Mouse (Mus musculus) retina, postnatal 1 day (tissue): ENCODE results near the gene Phgr1.

ENCODE experiments used
- DNase-seq: peaks from one replicate; pipeline ENCODE4 v3.0.0-alpha.2; 2012

The Phgr1 gene

DNA sequence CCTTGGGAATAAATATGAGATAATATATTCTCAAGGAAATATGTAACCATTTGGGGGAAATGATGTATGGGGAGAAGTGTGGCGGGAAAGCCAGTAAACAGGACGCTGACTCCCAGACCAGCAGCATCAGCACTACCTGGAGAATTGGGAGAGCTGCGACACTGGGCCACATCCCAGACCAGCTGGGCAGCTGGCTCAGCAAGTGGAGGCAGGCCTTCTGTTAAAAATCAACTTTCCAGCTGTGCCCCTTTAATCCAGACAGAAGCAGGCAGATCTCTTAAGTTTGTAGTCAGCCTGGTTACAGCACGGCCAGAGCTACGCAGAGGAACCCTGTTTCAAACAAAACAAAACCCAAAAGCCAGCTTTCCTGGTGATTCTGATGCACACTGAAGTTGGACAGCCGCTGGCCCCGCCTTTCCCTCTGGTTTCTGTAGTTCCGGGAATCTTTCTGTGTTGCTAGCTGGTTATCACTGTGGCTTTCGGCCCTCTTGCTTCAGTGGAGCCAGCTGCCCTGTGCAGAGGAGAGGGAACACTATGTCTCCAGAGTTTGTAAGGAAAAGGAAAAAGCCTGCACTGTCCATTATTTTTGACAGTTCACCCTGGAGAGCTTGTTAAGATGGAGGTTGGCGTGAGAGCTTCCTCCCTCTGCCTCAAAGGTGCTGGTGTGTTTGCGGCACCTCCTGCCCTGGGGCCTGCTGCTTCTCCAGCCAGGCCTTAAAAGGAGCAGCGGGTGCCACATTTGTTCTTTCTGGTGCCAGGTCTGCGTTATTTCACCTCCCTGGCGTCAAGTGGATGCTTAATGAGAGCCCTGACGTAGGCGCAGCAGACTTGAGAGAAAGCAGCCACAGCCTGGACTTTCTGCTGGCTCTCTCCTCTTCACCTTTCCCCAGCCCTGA lies 20.4 kb upstream of the Phgr1 start:
- no peak for DNase-seq

DNA sequence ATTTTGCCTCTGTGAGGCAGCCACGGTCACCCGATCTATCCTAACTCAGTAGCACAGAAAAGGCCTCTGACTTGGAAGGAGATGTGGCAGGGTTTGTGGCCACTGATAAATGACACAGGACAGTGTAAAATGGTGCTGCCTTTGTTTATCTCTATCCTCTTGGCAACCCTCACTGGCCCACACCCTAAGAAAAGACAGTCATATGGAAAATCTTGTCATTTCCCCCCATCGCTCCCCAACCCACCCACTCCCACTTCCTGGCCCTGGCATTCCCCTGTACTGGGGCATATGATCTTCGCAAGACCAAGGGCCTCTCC lies 19.8 kb upstream of the Phgr1 start:
- no peak for DNase-seq

DNA sequence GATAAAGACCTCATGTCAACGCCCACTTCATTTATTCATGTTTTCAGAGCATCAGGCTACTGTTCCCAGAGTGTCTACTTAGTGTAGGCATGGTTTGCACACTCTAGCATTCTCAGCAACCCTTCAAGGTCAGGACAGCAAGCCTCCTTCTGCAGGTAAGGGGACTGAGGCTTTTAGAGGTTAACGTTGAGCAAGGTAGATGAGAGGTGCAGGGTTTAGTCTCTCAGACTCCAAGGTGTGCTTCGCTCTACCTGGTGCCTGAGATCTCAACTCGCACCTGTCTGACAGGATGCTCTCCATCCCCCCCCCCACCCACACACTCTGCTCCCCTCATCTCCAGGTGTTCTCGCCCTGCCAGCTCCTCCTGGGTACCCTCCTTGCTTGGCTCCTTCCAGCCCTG lies 18.4 kb upstream of the Phgr1 start:
- no peak for DNase-seq

DNA sequence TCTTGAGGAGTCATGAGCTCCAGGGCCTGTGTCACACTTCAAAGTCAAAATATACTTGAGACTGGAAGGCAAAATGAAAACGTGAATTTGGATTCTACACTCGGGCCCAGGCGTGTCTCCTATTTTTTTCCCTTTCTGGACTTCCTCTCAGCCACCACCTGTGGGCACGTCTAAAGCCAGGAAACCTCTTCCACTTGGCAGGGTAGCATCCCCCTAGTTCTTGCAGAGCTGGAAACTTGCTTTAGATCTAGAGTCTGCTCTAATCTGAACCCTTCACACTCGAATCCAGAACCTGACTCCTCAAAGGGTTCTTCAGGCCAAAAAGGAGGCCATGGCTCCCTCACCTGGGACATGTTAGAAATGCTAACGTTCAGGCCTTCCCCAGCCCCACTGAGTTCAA lies 17.2 kb upstream of the Phgr1 start:
- no peak for DNase-seq

DNA sequence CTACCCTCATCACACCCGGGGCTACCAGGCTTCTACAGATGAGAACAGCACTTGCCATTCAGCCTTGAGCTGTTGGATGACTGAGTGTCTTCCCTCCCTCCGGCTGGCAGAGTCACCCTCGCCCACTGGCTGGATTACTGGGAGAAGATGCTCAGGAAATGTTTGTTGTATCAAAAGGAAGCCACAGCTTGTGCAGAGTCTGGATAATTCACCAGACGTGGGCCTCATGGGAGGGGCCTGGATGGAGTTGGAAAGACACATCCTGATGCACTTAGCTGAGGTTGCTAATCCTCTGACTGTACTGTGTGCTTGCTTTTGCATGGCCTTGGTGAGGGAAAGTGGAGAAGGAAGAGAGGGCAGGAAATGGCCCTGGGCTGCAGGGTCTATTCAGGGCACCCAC lies 16.5 kb upstream of the Phgr1 start:
- DNase-seq = no peak

DNA sequence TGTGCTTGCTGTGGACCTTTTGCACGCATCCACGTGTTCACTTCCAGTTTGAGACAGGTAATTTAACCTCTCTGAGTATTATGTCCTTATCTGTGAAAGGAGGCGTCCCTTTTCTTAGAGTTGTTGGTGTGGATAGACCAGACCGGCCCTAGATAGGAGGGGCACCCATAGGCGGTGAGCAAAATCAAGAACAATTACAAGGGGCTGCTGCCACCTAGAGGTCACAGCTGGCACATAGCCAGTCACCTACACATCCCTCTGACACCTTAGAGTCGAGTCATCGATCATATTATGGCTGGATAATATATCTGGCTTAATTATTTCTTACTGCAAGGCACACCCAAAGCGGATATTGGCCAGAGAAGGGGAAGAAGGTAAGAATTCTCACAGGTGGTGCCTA lies 12.7 kb upstream of the Phgr1 start:
- peak; percentile 75 for DNase-seq

DNA sequence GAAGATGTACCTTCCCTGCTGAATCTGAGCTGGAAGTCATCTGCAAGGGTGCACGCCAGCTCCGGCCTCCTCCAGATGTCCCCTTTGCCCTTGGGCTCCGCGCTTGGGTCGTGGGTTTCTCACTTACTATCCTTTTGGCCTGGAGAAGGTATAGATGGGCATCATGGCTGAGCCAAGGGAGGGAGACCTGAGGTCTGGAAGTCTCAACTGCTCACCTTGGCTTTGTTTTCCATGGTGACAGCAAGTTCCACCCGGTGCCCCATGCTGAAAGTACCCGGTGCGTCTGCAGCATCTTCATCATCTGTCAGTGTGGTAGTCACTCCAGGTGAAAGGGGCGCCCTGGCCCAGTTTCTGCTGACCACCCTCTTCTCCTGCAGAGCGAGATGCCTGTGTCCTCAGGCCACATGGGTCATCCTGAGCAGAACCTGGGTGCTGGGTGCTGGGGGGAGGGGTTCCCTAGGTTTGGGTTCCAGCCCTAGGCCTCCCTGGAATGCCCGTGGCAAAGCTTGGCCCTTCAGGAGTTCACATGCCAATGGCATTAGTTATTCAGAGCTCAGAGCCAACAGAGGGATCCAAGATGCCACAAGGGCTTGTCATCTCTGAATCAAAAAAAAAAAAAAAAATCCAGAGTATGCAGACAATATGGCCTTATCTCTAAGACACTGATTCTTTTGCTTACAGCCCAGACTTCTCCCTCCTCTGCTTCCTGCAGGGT lies 12.1 kb upstream of the Phgr1 start:
- DNase-seq = no peak

DNA sequence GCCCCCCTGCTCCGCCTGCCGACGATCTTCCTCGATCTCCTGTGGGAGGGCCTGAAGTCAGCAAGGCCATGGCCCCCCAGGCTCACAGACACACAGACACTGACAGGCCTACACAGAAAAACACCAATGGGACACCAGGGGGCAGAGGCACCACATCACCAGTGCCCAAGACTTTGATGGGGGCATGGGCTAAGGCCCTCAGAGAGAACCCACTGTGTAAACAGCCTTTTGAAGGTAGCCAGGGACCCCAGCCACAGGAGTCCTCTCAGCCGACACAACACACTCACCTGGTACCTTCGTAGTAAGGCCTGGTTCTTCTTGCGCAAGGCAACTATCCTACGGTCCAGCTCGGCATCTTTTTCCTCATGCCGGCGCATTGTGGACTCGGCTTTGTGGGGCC lies 11.2 kb upstream of the Phgr1 start:
- DNase-seq = no peak

DNA sequence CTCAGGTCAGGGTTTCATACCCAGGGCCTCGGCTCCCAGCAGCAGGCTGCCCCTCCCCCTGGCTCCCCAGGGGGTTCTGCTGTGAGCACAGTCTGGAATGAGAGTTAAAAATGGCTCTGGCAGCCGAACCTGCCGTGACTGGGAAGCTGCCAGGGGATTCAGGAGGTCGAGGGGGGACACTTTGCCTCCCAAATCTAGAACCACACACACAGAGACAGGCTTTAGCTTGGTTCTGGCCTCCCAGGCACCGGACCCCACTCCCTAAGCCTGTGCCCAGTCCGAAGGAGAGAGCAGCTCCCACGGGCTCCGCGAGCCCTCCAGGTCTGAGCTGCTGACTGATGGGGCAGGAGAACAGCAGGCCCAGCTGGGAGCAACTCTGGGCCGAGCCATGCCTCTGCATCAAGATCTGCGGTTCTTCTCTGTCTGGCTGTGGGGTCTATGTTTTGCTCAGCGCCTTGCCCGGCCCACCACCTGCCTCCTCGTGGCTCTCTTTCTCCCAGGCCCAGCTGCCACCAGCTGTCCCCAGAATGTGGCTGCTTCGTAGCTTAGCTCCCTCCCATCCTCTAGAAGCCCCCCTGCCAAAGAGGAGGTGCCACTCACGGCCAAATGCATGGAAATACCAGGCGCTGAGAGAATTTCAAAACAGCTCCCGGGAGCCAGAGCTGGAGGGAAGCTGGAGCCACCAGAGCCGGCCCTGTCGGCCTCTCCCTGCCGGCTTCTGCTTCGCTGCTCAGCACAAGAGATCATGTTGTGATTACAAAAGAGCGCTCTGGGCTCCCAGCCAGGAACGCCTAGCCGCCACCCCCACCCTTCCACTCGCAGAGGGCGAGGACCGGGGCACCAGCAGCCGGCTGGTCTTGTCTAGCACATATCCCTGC lies 10.4 kb upstream of the Phgr1 start, which contains the start of gene Ccdc9b:
Gene Ccdc9b, minus strand, starts transcription at position 756 of the 878 bp plus-strand sequence.
- DNase-seq = peak; percentile 94

DNA sequence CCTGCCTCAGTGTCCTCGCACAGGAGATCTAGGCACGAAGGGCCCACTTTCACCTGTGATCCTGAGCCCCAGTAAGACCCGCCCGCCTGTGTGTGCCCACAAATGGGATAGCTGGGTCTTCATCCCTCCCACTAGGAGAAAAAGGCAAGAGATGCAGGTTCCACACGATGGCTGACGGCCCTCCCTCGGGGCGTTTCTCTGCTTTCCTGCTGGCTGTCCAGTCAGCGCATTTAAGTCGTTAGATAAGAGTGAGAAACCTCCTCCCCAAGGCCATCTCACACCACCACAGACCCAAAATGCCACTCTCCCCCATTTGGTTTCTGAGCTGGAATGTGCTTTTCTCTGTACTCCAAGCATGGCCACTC lies 9.8 kb upstream of the Phgr1 start:
- no peak for DNase-seq

DNA sequence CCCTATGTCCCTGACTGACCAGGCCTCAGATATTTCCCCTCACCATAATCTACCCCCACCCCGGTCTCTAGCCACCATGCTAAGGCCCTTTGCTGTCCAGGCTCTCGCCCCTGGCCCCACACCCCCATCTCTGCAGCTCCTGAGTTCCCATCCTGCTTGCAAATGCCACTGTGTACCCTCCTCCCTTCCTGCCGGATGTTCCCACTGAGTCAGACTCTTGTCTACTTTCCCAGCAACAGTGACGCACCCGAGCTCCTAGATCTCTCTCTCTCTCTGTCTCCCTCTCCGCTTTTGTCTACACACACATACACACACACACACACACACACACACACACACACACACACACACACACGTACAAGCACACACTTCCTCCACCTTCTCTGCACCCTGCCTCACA lies 9.1 kb upstream of the Phgr1 start:
- no peak for DNase-seq

DNA sequence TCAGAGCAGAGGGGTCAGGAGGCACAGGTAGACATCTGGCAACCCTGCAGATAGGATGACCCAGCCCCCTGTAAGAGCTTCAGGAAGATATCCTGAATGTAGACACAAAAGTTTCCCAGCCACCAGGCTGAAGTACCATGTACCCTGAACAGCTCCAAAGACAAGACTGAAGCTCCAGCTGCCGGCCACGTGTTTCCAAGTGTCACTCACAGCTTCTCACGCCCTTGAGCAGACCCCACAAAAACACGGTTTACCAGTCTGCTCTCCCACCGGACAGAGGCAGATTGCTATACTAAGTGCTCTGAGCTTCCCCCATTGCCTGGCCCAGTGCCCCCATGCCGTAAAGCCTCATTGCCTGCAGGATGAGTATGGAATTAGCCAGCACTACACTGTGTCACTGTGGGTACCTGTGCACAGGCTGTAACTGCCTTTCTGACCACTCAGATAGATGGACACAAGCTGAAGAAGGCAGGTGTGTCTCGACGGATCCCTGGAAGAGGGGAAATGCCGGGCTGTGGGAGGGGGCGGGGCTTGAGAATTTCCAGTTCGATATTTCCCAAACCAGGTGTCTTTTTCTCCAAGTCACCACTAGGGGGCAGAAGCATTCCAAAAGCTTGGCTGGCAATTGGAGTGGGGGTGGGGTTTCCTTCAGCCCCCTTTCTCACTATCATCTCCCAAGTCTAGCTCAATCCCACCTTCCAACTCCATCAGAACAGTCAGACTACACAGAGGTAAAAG lies 8.3 kb upstream of the Phgr1 start:
- DNase-seq = peak; percentile 72

DNA sequence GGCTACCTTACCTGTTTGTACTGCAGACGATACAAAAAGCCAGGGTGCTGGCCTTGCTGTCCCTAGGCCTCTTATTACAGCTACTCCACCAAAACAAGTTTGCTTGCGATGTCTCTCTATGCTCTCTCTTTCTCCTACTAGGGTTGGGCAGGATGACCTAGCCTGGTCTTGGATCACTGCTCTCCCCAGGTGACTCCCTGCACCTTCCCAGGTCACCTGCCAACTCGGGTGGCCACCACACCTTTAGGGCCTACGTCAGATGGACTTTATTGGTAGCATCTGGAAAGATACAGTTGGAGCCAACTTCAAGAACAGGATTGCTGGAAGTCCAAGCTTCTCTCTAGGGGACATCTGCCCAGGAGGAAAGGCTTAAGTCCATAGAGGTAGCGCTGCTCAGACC lies 7.7 kb upstream of the Phgr1 start:
- no peak for DNase-seq

DNA sequence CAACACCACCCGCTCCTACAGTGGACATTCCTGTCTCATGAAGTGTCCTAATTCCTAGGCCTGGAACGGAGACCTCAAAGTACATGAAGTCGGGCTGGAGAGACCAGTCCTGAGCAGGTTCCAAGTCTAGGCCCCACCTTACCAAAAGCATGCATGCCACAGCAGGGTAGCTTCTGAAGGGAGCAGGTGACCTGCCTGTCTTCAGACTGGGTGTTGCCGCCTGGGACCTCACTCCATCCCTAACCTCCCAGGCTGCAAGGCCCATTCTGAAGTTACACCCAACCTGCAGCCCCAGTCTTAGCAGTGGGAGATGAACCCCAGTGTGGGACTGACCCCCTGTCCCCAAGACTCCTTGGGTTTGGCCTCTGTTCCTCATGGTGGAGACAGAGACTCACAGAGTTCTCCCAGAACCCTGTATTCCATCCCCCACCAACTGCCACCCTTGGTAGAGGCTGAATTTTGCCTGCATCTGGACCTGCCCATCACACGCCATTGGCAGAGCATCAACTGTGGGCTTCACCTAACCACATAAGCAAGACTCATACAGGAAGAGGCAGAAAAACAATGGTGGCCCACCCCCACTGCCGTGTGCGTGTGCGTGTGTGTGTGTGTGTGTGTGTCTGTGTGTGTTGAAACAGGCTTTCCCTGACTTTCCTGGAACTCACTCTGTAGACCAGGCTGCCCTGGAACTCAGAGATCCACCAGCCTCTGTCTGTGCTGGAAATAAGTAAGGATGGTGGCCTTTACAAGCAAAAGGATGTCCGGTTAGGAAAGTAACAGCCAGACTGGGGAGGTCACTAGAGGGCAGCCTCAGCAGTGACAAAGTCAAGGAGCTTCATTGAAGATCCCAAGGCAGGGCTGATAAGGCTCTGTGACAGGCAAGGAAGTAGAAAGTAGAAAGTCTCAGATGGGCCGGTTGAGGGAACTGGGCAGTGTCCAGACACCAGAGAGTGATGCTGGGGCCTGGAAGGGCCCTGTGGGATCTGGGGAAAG lies 6.2 kb upstream of the Phgr1 start:
- no peak for DNase-seq

DNA sequence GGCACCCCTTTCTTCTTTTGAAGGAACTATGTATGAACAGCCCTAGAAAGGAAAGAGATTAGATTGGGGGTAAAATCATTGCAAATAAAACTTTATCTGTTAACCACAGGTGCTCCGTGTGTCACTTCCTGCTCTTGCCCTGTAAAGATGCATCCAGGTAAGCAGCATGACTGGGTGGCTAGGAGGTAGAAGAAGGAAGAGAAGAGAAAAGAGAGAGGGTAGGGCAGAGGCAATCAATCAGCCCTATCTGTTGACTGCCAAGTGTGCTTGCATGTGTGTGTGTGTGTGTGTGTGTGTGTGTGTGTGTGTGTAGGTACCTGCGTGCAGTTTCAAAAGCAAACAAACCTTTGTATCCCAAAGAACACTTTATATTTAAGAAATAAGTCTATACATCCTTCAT lies 2.0 kb downstream of the Phgr1 start:
- no peak for DNase-seq

DNA sequence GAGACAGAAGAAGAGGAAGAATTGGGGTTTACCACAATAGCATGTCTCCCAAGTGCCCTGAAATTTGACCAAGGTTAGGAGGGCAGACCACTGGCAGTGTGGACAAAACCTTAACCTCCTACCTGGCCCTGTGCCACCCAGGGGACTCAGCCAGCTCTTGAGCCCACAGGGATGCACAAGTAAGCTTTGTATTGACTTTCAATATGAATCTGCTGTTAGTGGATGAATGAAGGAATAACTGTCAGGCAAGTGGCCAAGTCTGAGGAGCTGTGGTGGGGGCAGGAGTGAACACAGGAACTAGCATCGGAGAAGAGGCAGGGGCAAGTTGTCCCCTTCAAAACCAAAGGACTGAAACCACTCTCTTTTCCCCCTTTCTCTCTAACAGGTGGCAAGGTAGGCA lies 2.8 kb downstream of the Phgr1 start:
- no peak for DNase-seq

DNA sequence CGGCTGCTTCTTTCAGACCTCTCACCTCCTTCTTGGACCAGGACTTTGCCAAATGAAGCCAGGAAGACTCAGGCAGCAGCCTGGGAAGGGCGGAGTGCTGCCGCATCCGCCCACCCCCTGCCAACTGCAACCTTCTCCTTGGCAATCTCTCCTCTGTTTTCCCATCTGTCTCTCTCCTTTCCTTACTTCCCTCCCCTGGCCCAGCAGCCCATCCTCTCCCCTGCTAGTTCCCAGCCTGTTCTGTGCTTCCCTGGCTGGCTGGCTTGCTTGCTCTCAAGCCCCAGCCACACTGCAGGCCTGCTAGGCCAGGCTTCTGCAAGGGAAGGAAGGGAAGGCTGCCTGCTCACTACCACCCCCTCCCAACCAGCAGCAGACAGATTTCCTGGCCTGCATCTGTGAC lies 3.3 kb downstream of the Phgr1 start:
- no peak for DNase-seq

DNA sequence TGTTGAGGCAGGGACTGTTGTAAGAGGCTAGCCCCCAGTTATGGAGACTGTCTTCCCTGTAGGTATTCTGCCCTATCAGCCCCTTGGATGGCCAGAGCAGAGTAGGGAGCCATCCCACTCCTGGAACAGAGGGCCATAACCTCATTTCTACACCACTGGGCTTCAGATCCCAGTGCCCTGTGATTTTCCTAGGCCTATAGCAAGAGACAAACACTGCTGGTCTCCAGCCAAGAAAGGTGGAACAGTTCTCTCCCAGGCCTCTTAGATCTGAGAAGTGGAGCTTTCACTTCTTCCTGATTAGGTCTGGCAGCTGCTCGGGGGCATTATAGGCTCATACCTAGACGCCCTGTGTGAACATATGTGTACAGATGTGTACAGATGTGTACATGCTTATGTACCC lies 3.7 kb downstream of the Phgr1 start:
- DNase-seq = no peak

DNA sequence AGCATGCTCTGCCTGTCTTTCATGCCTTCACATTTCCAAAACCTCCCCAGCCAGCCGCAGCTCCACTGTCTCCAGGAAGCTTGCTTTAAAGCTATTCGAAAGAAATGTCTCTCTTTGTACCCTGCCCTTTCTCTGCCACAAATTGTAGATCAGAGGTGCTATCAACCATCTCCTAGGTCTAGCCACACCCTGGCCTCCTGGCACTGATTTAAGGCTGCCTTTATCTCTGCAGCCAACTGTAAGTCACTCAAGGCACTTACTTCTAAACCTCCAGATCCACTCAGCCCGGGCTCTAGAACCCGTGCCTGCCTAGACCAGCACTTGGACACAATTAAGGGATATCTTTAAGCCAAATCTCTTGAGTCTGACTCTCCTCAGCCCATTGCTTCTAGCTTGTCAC lies 5.8 kb downstream of the Phgr1 start:
- DNase-seq = no peak

DNA sequence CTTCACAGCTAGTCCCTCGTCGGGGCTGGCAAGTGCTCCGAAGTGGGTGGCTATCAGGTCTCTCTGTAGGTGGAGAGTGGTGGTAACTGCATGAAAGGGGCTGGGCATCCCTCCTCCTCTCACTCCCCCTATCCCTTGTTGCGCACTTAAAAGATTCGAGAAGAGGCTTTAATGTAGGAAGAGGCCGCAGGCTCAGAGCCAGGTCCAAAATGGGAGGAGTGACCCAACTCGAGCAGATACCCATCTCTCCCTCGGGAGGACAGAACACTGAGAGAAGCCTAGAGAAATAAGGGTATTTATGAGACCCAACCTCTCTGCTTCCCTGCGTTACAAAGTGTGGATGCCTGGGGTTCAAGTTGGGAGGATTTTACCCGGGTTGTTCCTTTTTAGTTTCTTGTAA lies 6.5 kb downstream of the Phgr1 start:
- no peak for DNase-seq
